Mouse (Mus musculus): ENCODE results near the gene Gm9747. TPM values are rescaled to one million over a fixed set of nuclear protein-coding genes. Genes with fewer than 3 reads are reported as not detected.

Gm9747 gene
- polyA plus RNA-seq, 1 experiment from 2014 or later, result 36.1 TPM

GRCm38 (mm10) chr1:82243260-82243825 lies 10.4 kb downstream of the Gm9747 start:
- no peak for ATAC-seq (ENCODE audit: insufficient read depth, low FRiP score, low TSS enrichment)
- 90% methylated on average over 6 of the region's 6 CpGs for WGBS

GRCm38 (mm10) chr1:82245002-82245401 lies 12.1 kb downstream of the Gm9747 start:
- no peaks in the 10 kb centered on the region; the same call in 1 of the 2 replicates for H3K36me3 ChIP-seq (ENCODE audit: control insufficient read depth, insufficient read depth, low read length)
- WGBS, result 88% methylated on average over 5 of the region's 5 CpGs
- no peaks in the 10 kb centered on the region for H3K27me3 ChIP-seq (ENCODE audit: control insufficient read depth, insufficient read depth, low read length)
- no peak overlapping the region for H3K9ac ChIP-seq (ENCODE audit: low read length)
- ATAC-seq (ENCODE audit: insufficient read depth, low FRiP score, low TSS enrichment), result no peak
- no peak overlapping the region for H3K4me2 ChIP-seq (ENCODE audit: low read depth)
- H3K4me1 ChIP-seq (ENCODE audit: control insufficient read depth, insufficient read depth, low read length), result no peaks in the 10 kb centered on the region
- DNase-seq (ENCODE audit: low spot score), result no peak
- no peak overlapping the region for H3K4me3 ChIP-seq (ENCODE audit: low read depth, low read length)
- H3K27ac ChIP-seq (ENCODE audit: low read depth, low read length), result no peak overlapping the region
- no peaks in the 10 kb centered on the region for H3K9me3 ChIP-seq (ENCODE audit: control insufficient read depth, low read length)

More at GRCm38 (mm10) chr1:82243260-82243825, 10.4 kb downstream of the Gm9747 start:
- Histone ChIP-seq H3K4me2 (ENCODE audit: low read depth) (no peak overlapping the region), H3K9me3 (ENCODE audit: control insufficient read depth, low read length) (no peaks in the 10 kb centered on the region), H3K9ac (ENCODE audit: low read length) (no peak overlapping the region), H3K27me3 (ENCODE audit: control insufficient read depth, insufficient read depth, low read length) (no peaks in the 10 kb centered on the region), H3K27ac (ENCODE audit: low read depth, low read length) (no peak overlapping the region), H3K4me3 (ENCODE audit: low read depth, low read length) (no peak overlapping the region), H3K36me3 (ENCODE audit: control insufficient read depth, insufficient read depth, low read length) (no peaks in the 10 kb centered on the region; the same call in 1 of the 2 replicates), H3K4me1 (ENCODE audit: control insufficient read depth, insufficient read depth, low read length) (no peaks in the 10 kb centered on the region)
- DNase-seq (ENCODE audit: low spot score), result no peak

DNA sequence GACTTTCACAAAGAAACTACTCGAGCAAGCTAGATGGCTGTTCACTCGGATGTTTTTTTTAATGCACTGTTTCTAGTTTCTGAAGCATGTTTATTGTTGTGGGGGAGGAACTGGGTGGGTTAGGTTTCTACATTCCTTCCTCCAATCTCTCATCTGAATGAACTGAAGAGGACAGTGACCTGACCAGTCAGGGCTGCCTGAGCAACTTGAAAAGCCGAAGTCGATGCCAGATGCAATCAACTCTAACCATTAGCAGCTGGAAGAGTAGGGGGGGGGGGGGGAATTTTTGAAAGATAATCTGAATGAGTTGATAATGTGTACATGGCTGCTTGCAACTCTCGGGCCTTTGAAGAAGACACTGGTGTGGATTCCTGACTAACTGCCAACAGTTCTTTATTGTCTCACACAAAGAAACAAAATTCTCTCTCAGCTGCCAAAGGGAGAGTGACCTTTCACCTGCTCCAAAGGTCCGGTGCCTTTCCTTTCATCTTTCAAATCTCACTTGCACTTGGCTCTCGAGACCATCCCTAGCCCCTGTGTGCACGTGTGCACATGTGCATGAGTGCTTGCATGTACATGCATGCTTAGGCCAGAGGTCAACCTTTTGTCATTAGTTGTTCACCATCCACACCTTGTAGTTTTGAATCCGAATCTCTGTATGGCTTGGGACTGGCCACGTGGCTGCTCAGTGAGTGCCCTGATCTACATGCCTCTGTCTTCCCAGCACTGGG lies 14.5 kb downstream of the Gm9747 start:
- no peaks in the 10 kb centered on the region for H3K27me3 ChIP-seq (ENCODE audit: control insufficient read depth, insufficient read depth, low read length)
- no peak overlapping the region for H3K27ac ChIP-seq (ENCODE audit: low read depth, low read length)
- DNase-seq (ENCODE audit: low spot score) (no peak), ATAC-seq (ENCODE audit: insufficient read depth, low FRiP score, low TSS enrichment) (no peak)
- no peaks in the 10 kb centered on the region for H3K4me1 ChIP-seq (ENCODE audit: control insufficient read depth, insufficient read depth, low read length)
- H3K9ac ChIP-seq (ENCODE audit: low read length), result no peak overlapping the region
- no peaks in the 10 kb centered on the region for H3K36me3 ChIP-seq (ENCODE audit: control insufficient read depth, insufficient read depth, low read length)
- no peaks in the 10 kb centered on the region for H3K9me3 ChIP-seq (ENCODE audit: control insufficient read depth, low read length)
- H3K4me2 ChIP-seq (ENCODE audit: low read depth), result no peak overlapping the region
- no peak overlapping the region for H3K4me3 ChIP-seq (ENCODE audit: low read depth, low read length)
- WGBS, result 73% methylated on average over 10 of the region's 10 CpGs

- DNase-seq (ENCODE audit: low spot score) (no peak), ATAC-seq (ENCODE audit: insufficient read depth, low FRiP score, low TSS enrichment) (no peak)
- H3K4me2 ChIP-seq (ENCODE audit: low read depth), result no peak overlapping the region
- no peaks in the 10 kb centered on the region for H3K27me3 ChIP-seq (ENCODE audit: control insufficient read depth, insufficient read depth, low read length)
- no peak overlapping the region for H3K27ac ChIP-seq (ENCODE audit: low read depth, low read length)
- no peak overlapping the region for H3K9ac ChIP-seq (ENCODE audit: low read length)
- H3K36me3 ChIP-seq (ENCODE audit: control insufficient read depth, insufficient read depth, low read length), result no peaks in the 10 kb centered on the region
- WGBS, result 80% methylated on average over 9 of the region's 9 CpGs
- H3K4me3 ChIP-seq (ENCODE audit: low read depth, low read length), result no peak overlapping the region
- H3K9me3 ChIP-seq (ENCODE audit: control insufficient read depth, low read length), result no peaks in the 10 kb centered on the region
- no peaks in the 10 kb centered on the region for H3K4me1 ChIP-seq (ENCODE audit: control insufficient read depth, insufficient read depth, low read length)
Measured at GRCm38 (mm10) chr1:82253789-82254445, 21.0 kb downstream of the Gm9747 start.

DNA sequence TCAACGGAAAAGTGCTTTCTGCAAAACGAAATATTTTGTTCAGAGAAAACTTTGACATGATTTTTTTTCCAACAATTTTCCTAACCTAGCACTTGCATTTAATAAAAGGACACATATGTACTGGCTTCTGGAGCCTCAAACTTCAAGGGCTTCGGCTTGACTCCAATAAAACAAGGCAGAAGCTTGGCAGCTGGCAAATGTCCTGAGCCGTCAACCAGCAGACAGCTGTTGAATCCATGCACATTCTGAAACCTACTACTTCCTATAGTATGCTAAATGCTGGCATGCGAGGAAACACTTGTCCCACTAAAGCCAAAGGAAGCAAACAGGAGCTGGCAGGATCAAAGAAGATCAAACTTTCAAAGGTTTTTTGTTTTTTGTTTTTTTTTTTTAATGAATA lies 24.5 kb downstream of the Gm9747 start:
- H3K36me3 ChIP-seq (ENCODE audit: control insufficient read depth, insufficient read depth, low read length), result no peaks in the 10 kb centered on the region
- no peak for ATAC-seq (ENCODE audit: insufficient read depth, low FRiP score, low TSS enrichment)
- H3K4me2 ChIP-seq (ENCODE audit: low read depth), result no peak overlapping the region
- H3K27ac ChIP-seq (ENCODE audit: low read depth, low read length), result no peak overlapping the region
- no peak overlapping the region for H3K9ac ChIP-seq (ENCODE audit: low read length)
- no peak for DNase-seq (ENCODE audit: low spot score)
- H3K4me3 ChIP-seq (ENCODE audit: low read depth, low read length), result no peak overlapping the region
- H3K4me1 ChIP-seq (ENCODE audit: control insufficient read depth, insufficient read depth, low read length), result no peaks in the 10 kb centered on the region
- H3K9me3 ChIP-seq (ENCODE audit: control insufficient read depth, low read length), result no peaks in the 10 kb centered on the region
- WGBS, result 62% methylated on average over 5 of the region's 5 CpGs
- no peaks in the 10 kb centered on the region for H3K27me3 ChIP-seq (ENCODE audit: control insufficient read depth, insufficient read depth, low read length)

GRCm38 (mm10) chr1:82258331-82258730 lies 25.4 kb downstream of the Gm9747 start:
- DNase-seq (ENCODE audit: low spot score), result no peak
- H3K4me1 ChIP-seq (ENCODE audit: control insufficient read depth, insufficient read depth, low read length), result no peaks in the 10 kb centered on the region
- ATAC-seq (ENCODE audit: insufficient read depth, low FRiP score, low TSS enrichment), result no peak
- no peaks in the 10 kb centered on the region for H3K27me3 ChIP-seq (ENCODE audit: control insufficient read depth, insufficient read depth, low read length)
- H3K4me3 ChIP-seq (ENCODE audit: low read depth, low read length), result no peak overlapping the region
- H3K36me3 ChIP-seq (ENCODE audit: control insufficient read depth, insufficient read depth, low read length), result no peaks in the 10 kb centered on the region
- no peaks in the 10 kb centered on the region for H3K9me3 ChIP-seq (ENCODE audit: control insufficient read depth, low read length)
- H3K27ac ChIP-seq (ENCODE audit: low read depth, low read length), result no peak overlapping the region
- 55% methylated on average over 7 of the region's 7 CpGs for WGBS
- no peak overlapping the region for H3K4me2 ChIP-seq (ENCODE audit: low read depth)
- H3K9ac ChIP-seq (ENCODE audit: low read length), result no peak overlapping the region

DNA sequence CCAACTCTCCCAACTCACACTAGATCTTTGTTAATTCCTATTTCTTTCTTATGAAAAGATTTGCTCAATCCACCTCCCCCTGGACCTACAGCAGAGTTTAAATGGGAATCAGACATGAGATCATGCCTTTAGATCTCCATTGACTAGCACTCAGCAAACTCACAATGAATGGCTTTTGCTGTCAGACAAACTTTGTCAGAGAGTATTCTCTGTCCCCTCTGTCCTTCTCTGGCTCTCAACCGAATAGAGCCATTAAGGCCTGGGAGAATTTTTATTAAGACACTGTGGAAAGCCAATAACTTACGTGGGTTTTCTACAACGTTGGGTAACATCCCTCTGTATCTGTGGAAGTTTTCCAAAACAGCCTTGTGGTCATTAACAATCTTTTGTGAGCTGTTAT lies 27.1 kb downstream of the Gm9747 start:
- Histone ChIP-seq H3K4me1 (ENCODE audit: control insufficient read depth, insufficient read depth, low read length) (no peaks in the 10 kb centered on the region), H3K4me3 (ENCODE audit: low read depth, low read length) (no peak overlapping the region), H3K36me3 (ENCODE audit: control insufficient read depth, insufficient read depth, low read length) (no peaks in the 10 kb centered on the region), H3K9ac (ENCODE audit: low read length) (no peak overlapping the region), H3K9me3 (ENCODE audit: control insufficient read depth, low read length) (no peaks in the 10 kb centered on the region), H3K27me3 (ENCODE audit: control insufficient read depth, insufficient read depth, low read length) (no peaks in the 10 kb centered on the region), H3K4me2 (ENCODE audit: low read depth) (no peak overlapping the region), H3K27ac (ENCODE audit: low read depth, low read length) (no peak overlapping the region)
- DNase-seq (ENCODE audit: low spot score), result no peak
- ATAC-seq (ENCODE audit: insufficient read depth, low FRiP score, low TSS enrichment), result no peak
- WGBS, result 62% methylated on average over 3 of the region's 3 CpGs

DNA sequence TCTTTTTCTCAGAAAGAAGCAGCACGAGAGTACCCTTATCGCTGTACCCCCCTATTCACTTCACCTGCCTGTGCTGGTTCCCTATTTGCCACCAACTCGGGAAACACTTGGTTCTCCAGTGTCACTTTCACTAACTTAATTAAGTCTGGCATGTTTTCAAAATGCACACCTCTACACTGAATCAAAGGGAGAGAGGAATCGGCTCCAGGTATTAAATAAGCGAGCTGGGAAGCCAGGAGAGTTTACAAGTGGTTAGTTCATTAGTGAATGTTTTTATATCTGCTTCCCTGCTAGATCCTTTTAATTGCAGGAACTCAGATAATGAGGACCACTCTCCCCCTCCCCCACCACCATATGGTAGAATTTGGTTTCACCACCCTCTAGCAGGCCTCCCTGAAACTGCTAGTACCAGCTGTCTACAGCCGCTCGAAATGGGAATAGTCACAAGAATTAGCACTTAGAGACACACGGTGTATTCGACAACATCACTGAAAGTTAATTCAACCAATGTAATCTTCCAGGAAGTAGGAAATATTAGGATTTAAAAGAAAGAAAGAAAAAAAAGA lies 28.2 kb downstream of the Gm9747 start:
- H3K4me1 ChIP-seq (ENCODE audit: control insufficient read depth, insufficient read depth, low read length), result no peaks in the 10 kb centered on the region
- DNase-seq (ENCODE audit: low spot score) (no peak), ATAC-seq (ENCODE audit: insufficient read depth, low FRiP score, low TSS enrichment) (no peak)
- H3K4me3 ChIP-seq (ENCODE audit: low read depth, low read length), result no peak overlapping the region
- no peak overlapping the region for H3K9ac ChIP-seq (ENCODE audit: low read length)
- no peak overlapping the region for H3K4me2 ChIP-seq (ENCODE audit: low read depth)
- no peaks in the 10 kb centered on the region for H3K27me3 ChIP-seq (ENCODE audit: control insufficient read depth, insufficient read depth, low read length)
- 56% methylated on average over 9 of the region's 9 CpGs for WGBS
- no peak overlapping the region for H3K27ac ChIP-seq (ENCODE audit: low read depth, low read length)
- H3K9me3 ChIP-seq (ENCODE audit: control insufficient read depth, low read length), result no peaks in the 10 kb centered on the region
- no peaks in the 10 kb centered on the region for H3K36me3 ChIP-seq (ENCODE audit: control insufficient read depth, insufficient read depth, low read length)
